Comparison of ENCODE assay signal across 8 mouse cellular contexts in genomic region chr17:56162231-56162774, GRCm38 (mm10). TPM values are rescaled to one million over a fixed set of nuclear protein-coding genes. Genes with fewer than 3 reads are reported as not detected.
DNase-seq lines count a peak whose midpoint lies in the region; ATAC-seq and TF ChIP-seq lines count a peak whose summit lies in the region.

Tnfaip8l1 (plus strand) TSS chr17:56162477.

- no peaks in the 10 kb centered on the region for H3K36me3 ChIP-seq in heart, embryonic 12.5 days
- no peaks in the 10 kb centered on the region for H3K36me3 ChIP-seq in kidney, postnatal 0 days (ENCODE audit: insufficient read depth, low read length)
- no peaks in the 10 kb centered on the region for H3K36me3 ChIP-seq in liver, embryonic 11.5 days (ENCODE audit: control insufficient read depth, insufficient read depth, low read length)
- H3K36me3 ChIP-seq in stomach, embryonic 14.5 days (ENCODE audit: control insufficient read depth, insufficient read depth, low read length), result no peaks in the 10 kb centered on the region

- H3K4me1 ChIP-seq in heart, embryonic 12.5 days (replicated peaks), result peaks cover 22% of the 10 kb centered on the region
- peaks cover 5% of the 10 kb centered on the region for H3K4me1 ChIP-seq in kidney, postnatal 0 days (replicated peaks; ENCODE audit: insufficient read depth, low read length)
- H3K4me1 ChIP-seq in liver, embryonic 11.5 days (replicated peaks; ENCODE audit: control insufficient read depth, insufficient read depth, low read length), result peaks cover 7% of the 10 kb centered on the region
- H3K4me1 ChIP-seq in stomach, embryonic 14.5 days (ENCODE audit: control insufficient read depth, insufficient read depth, low read length), result peaks cover 16% of the 10 kb centered on the region

- ATAC-seq in erythroid progenitor cell, adult 5-6 weeks (replicated peaks; ENCODE audit: low FRiP score, poor library complexity, severe bottlenecking), result peak; percentile 95
- ATAC-seq in heart, embryonic 12.5 days (ENCODE audit: insufficient number of reproducible peaks, low FRiP score), result peak; percentile 96
- peak; percentile 97 for ATAC-seq in kidney, postnatal 0 days (replicated peaks; ENCODE audit: low FRiP score, low read depth)
- ATAC-seq in liver, embryonic 11.5 days (replicated peaks; ENCODE audit: low FRiP score), result peak; percentile 96
- ATAC-seq in stomach, embryonic 14.5 days (ENCODE audit: insufficient number of reproducible peaks, insufficient read depth, low FRiP score, low read depth), result peak; percentile 97

- no peak within 1 kb of the TSS for H3K27ac ChIP-seq in heart, embryonic 12.5 days (ENCODE audit: poor library complexity, severe bottlenecking)
- H3K27ac ChIP-seq in kidney, postnatal 0 days, result no peak within 1 kb of the TSS
- H3K27ac ChIP-seq in liver, embryonic 11.5 days (ENCODE audit: low read depth, low read length), result peak within 1 kb of the TSS; percentile 4; the same call in 1 of the 2 replicates
- no peak within 1 kb of the TSS for H3K27ac ChIP-seq in stomach, embryonic 14.5 days (ENCODE audit: low read length)

- peak within 1 kb of the TSS; percentile 62 for H3K9ac ChIP-seq in heart, embryonic 12.5 days
- H3K9ac ChIP-seq in kidney, postnatal 0 days (ENCODE audit: low read depth, low read length), result peak within 1 kb of the TSS; percentile 20; the same call in 1 of the 2 replicates
- peak within 1 kb of the TSS; percentile 60 for H3K9ac ChIP-seq in liver, embryonic 11.5 days (ENCODE audit: low read depth, low read length)
- peak within 1 kb of the TSS; percentile 30; the same call in 1 of the 2 replicates for H3K9ac ChIP-seq in stomach, embryonic 14.5 days (replicated peaks; ENCODE audit: low read depth, low read length)

- H3K4me2 ChIP-seq in heart, embryonic 12.5 days, result peak within 1 kb of the TSS; percentile 77
- peak within 1 kb of the TSS; percentile 60 for H3K4me2 ChIP-seq in kidney, postnatal 0 days (ENCODE audit: low read length)
- peak within 1 kb of the TSS; percentile 82 for H3K4me2 ChIP-seq in liver, embryonic 11.5 days
- H3K4me2 ChIP-seq in stomach, embryonic 14.5 days (replicated peaks; ENCODE audit: low read depth, low read length), result peak within 1 kb of the TSS; percentile 73

- H3K9me3 ChIP-seq in heart, embryonic 12.5 days (replicated peaks), result no peaks in the 10 kb centered on the region
- no peaks in the 10 kb centered on the region for H3K9me3 ChIP-seq in kidney, postnatal 0 days (replicated peaks; ENCODE audit: low read length)
- H3K9me3 ChIP-seq in liver, embryonic 11.5 days (ENCODE audit: control insufficient read depth, low read length), result no peaks in the 10 kb centered on the region
- no peaks in the 10 kb centered on the region for H3K9me3 ChIP-seq in stomach, embryonic 14.5 days (ENCODE audit: control insufficient read depth, low read depth, low read length)

- 1% methylated on average over 30 of the region's 30 CpGs for WGBS in heart, embryonic 12.5 days
- WGBS in kidney, postnatal 0 days, result 1% methylated on average over 30 of the region's 30 CpGs
- WGBS in liver, embryonic 11.5 days, result under 1% methylated on average over 30 of the region's 30 CpGs
- 1% methylated on average over 30 of the region's 30 CpGs for WGBS in stomach, embryonic 14.5 days

- peak within 1 kb of the TSS; percentile 43 for H3K4me3 ChIP-seq in heart, embryonic 12.5 days
- peak within 1 kb of the TSS; percentile 32 for H3K4me3 ChIP-seq in kidney, postnatal 0 days (replicated peaks; ENCODE audit: low read depth, low read length)
- peak within 1 kb of the TSS; percentile 52 for H3K4me3 ChIP-seq in liver, embryonic 11.5 days (ENCODE audit: low read depth, low read length)
- H3K4me3 ChIP-seq in stomach, embryonic 14.5 days (ENCODE audit: low read depth, low read length), result peak within 1 kb of the TSS; percentile 40

- no peak for TF ChIP-seq CTCF in kidney, postnatal 0 days (IDR thresholded peaks at IDR 0.05; ENCODE audit: low read depth)

- peaks cover 33% of the 10 kb centered on the region for H3K27me3 ChIP-seq in heart, embryonic 12.5 days (replicated peaks)
- H3K27me3 ChIP-seq in kidney, postnatal 0 days (ENCODE audit: insufficient read depth, low read length), result peaks cover 10% of the 10 kb centered on the region; the same call in 1 of the 2 replicates
- H3K27me3 ChIP-seq in liver, embryonic 11.5 days (replicated peaks; ENCODE audit: control insufficient read depth, insufficient read depth, low read length), result peaks cover 11% of the 10 kb centered on the region
- H3K27me3 ChIP-seq in stomach, embryonic 14.5 days (ENCODE audit: control insufficient read depth, insufficient read depth, low read length), result no peaks in the 10 kb centered on the region

- peak; percentile 94 for DNase-seq in CD4-positive helper T cell, adult 2 months (ENCODE audit: low read depth, low spot score)
- DNase-seq in brain, embryonic 18.5 days (ENCODE audit: low read depth, low spot score), result peak; percentile 82
- peak; percentile 97 for DNase-seq in kidney, postnatal 0 days (ENCODE audit: low spot score)
- peak; percentile 89 for DNase-seq in liver, embryonic 11.5 days (ENCODE audit: low spot score)
- DNase-seq in naive thymus-derived CD4-positive, alpha-beta T cell, adult 2 months (ENCODE audit: low read depth), result peak; percentile 91

RNA-seq across cellular contexts. Expression of gene Tnfaip8l1, which starts in this region (rescaled TPM):
- total RNA-seq in erythroid progenitor cell, adult 5-6 weeks (2015; ENCODE audit: low replicate concordance), result 1.3 and 1.4 TPM in 2 replicates
- total RNA-seq in erythroid progenitor cell, adult 5-6 weeks (2017; ENCODE audit: low replicate concordance), result 0.26 and 1.6 TPM in 2 replicates
- polyA plus RNA-seq in heart, embryonic 12.5 days (2016; fragmentation: Nextera tagmentation; extraction: Ambion mirVana), result 4.8 and 5.0 TPM in 2 replicates
- 7.4 and 7.8 TPM in 2 replicates for polyA plus RNA-seq in kidney, postnatal 0 days (2015; fragmentation: Nextera tagmentation; extraction: Ambion mirVana)
- polyA plus RNA-seq in liver, embryonic 11.5 days (2014; fragmentation: Nextera tagmentation; extraction: Ambion mirVana), result 6.8 and 7.5 TPM in 2 replicates
- 13.3 and 13.7 TPM in 2 replicates for polyA plus RNA-seq in stomach, embryonic 14.5 days (2014; fragmentation: Nextera tagmentation; extraction: Ambion mirVana)
